Mouse (Mus musculus) liver, embryonic 12.5 days (tissue): Measurements from ENCODE around the gene Prox2. TPM values are rescaled to one million over a fixed set of nuclear protein-coding genes. Genes with fewer than 3 reads are reported as not detected.

Experiments
- ATAC-seq: fragments of 200-750 bp; cut with Nextera tagmentation; 2 replicates; pipeline ENCODE4 v1.8.0; 2017; ENCODE audit warnings: moderate number of reproducible peaks, mild to moderate bottlenecking, moderate library complexity
- H3K27ac ChIP-seq: fragments of 300-500 bp; sonication (generic); 2 replicates; pipeline ENCODE4 v1.5.1; 2016; ENCODE audit warnings: mild to moderate bottlenecking
- H3K27me3 ChIP-seq: fragments of 300-500 bp; sonication (generic); replicated peaks from 2 replicates; pipeline ENCODE4 v1.6.1; 2016; ENCODE audit warnings: mild to moderate bottlenecking, moderate library complexity
- H3K36me3 ChIP-seq: fragments of 300-500 bp; sonication (generic); 2 replicates; pipeline ENCODE4 v1.6.1; 2016; ENCODE audit warnings: mild to moderate bottlenecking, moderate library complexity
- H3K4me1 ChIP-seq: fragments of 300-500 bp; sonication (generic); 2 replicates; pipeline ENCODE4 v1.6.1; 2016
- H3K4me2 ChIP-seq: fragments of 300-500 bp; sonication (generic); 2 replicates; pipeline ENCODE4 v1.6.1; 2016; ENCODE audit warnings: mild to moderate bottlenecking, moderate library complexity
- H3K4me3 ChIP-seq: fragments of 300-500 bp; sonication (generic); 2 replicates; pipeline ENCODE4 v1.5.1; 2016; ENCODE audit warnings: mild to moderate bottlenecking, moderate library complexity
- H3K9ac ChIP-seq: fragments of 300-500 bp; sonication (generic); 2 replicates; pipeline ENCODE4 v1.6.1; 2016; ENCODE audit warnings: mild to moderate bottlenecking, moderate library complexity
- H3K9me3 ChIP-seq: fragments of 300-500 bp; sonication (generic); replicated peaks from 2 replicates; pipeline ENCODE4 v1.6.1; 2016; ENCODE audit warnings: mild to moderate bottlenecking, moderate library complexity
- whole genome bisulfite sequencing: fragments of 180-500 bp; shearing (Covaris S2); methylation state at CpG from one replicate; pipeline ENCODE4 v1.1.7; 2016; ENCODE audit not compliant: insufficient replicate concordance; 5-methylcytosine and 5-hydroxymethylcytosine counted together
- polyA plus RNA-seq: library from polyadenylated mRNA; unstranded; fragments of >200 nt; fragmentation: Nextera tagmentation; extraction: Ambion mirVana; gene quantifications from 2 replicates; pipeline ENCODE4 v1.2.1, GENCODE M21; 2016

The Prox2 gene
- polyA plus RNA-seq, 1 experiment from 2014 or later = 3.9 TPM

DNA sequence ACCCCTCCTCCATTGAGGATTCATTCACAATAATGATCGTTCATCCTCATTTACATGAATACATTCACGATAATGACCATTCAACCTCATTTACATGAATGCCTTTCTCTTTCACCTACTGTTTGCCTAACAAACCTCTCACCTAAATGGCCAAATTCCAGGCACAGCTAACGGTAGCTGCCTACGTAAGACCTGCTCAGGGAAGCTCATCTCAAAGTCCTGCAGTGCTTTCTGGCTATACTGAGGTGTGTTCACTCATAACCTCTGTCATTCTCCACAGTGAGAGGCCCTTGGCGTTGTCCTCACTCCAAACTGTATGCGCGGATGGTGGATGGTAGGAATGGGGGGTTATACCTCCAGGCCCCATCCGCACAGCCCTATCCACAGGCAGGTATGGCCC, 5.8 kb downstream of the Prox2 start:
- ATAC-seq = no peak
- Histone ChIP-seq H3K4me3 (no peak overlapping the region), H3K27me3 (no peaks in the 10 kb centered on the region), H3K4me2 (no peak overlapping the region), H3K4me1 (peaks cover 20% of the 10 kb centered on the region), H3K9ac (no peak overlapping the region), H3K27ac (no peak overlapping the region), H3K9me3 (no peaks in the 10 kb centered on the region), H3K36me3 (no peaks in the 10 kb centered on the region)
- 78% methylated on average over 8 of the region's 8 CpGs for WGBS

DNA sequence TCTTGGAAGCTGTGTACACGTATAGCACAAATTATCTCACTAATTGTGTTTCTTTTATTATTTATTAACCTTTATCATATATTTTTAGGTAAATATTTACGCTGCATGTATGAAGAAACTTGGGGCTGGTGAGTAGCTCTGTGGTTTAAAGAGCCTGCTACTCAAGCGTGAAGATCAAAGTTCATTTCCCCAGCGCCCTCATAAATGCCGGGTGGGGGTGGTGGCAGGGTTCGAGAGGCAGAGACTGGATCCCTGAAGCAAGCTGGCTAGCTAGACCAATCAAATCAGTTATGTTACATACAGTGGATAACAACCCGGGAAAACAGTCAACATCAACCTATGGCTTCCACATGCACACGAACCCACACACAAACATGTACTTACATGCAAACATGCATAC, 7.5 kb downstream of the Prox2 start:
- ATAC-seq = no peak
- no peak overlapping the region for H3K4me2 ChIP-seq
- H3K4me3 ChIP-seq = no peak overlapping the region
- H3K9me3 ChIP-seq = no peaks in the 10 kb centered on the region
- H3K4me1 ChIP-seq = peaks cover 8% of the 10 kb centered on the region
- H3K27ac ChIP-seq = no peak overlapping the region
- H3K9ac ChIP-seq = no peak overlapping the region
- H3K36me3 ChIP-seq = no peaks in the 10 kb centered on the region
- H3K27me3 ChIP-seq = no peaks in the 10 kb centered on the region
- WGBS = 74% methylated on average over 8 of the region's 8 CpGs

DNA sequence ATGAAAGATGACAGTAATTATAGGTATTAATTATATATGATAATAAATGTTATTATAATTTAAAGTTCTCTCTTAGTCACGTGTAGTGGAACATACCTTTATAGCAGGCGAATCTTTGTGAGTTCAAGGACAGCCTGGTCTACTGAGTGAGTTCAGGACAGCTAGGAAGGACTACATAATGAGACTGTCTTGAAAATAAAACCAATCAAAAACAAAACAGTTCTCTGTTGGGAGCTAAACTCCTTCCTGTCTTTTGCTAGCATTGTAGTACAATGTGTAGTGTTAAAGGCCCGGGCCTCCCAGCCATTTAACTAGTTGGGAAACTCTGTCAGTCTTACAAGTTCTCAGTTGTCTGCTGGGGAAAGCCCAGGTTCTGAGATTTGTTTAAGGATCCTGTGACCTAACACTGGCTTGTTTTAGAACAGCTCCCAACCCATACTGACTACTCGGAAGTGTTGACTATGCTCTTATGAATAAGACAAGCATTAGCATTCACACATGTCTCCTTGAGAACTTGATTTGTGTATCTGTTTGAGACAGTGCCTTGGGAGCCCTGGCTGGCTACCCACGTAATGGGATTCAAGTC, 8.9 kb downstream of the Prox2 start:
- Histone ChIP-seq H3K27me3 (no peaks in the 10 kb centered on the region), H3K4me3 (no peak overlapping the region), H3K9ac (no peak overlapping the region), H3K4me2 (no peak overlapping the region), H3K36me3 (no peaks in the 10 kb centered on the region), H3K4me1 (peaks cover 11% of the 10 kb centered on the region), H3K9me3 (no peaks in the 10 kb centered on the region), H3K27ac (no peak overlapping the region)
- no peak for ATAC-seq
- 77% methylated on average over 5 of the region's 5 CpGs for WGBS

DNA sequence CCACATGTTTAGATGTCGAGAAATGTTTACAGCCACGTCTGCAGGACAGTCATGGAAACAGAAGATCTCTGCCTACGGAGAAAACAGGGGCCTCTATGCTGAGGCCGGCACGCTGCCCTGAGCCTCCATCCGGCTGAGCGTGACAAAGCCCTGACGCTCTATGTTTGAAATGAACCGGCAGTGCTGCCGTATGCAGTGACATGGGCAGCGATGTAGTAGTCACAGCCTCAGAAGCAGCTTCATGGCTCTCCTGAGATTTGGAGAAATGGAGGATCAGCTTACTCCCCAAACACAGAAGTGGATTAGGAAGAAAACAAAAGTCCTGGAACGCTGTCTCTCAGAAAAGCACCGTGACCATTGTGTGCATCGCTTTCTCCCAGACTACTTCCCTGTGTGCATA, 9.6 kb downstream of the Prox2 start:
- Histone ChIP-seq H3K27me3 (no peaks in the 10 kb centered on the region), H3K4me1 (peaks cover 6% of the 10 kb centered on the region), H3K9me3 (no peaks in the 10 kb centered on the region), H3K9ac (no peak overlapping the region), H3K36me3 (no peaks in the 10 kb centered on the region), H3K27ac (no peak overlapping the region), H3K4me2 (no peak overlapping the region), H3K4me3 (no peak overlapping the region)
- WGBS = 79% methylated on average over 14 of the region's 14 CpGs
- ATAC-seq = no peak

DNA sequence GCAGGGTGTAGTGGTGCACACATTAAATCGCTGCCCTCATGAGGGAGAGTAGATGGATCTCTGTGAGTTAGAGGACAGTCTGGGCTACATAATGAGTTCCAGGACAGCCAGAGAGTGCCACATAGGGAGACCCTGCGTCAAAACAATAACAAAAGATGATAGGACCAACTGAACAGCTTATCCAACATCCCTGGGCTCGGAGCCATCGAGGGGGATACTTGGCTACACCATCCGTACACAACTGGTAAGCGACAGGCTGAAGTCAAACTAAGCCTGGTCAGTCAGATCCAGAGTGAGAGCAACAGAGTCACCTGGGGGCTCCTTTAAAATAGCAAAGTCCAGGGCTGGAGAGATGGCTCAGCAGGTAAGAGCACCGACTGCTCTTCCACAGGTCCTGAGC, 14.7 kb downstream of the Prox2 start:
- no peaks in the 10 kb centered on the region for H3K9me3 ChIP-seq
- H3K27ac ChIP-seq = no peak overlapping the region
- 78% methylated on average over 7 of the region's 7 CpGs for WGBS
- no peaks in the 10 kb centered on the region for H3K27me3 ChIP-seq
- H3K36me3 ChIP-seq = no peaks in the 10 kb centered on the region
- no peak overlapping the region for H3K9ac ChIP-seq
- peaks cover 25% of the 10 kb centered on the region for H3K4me1 ChIP-seq
- no peak for ATAC-seq
- H3K4me2 ChIP-seq = no peak overlapping the region
- no peak overlapping the region for H3K4me3 ChIP-seq

DNA sequence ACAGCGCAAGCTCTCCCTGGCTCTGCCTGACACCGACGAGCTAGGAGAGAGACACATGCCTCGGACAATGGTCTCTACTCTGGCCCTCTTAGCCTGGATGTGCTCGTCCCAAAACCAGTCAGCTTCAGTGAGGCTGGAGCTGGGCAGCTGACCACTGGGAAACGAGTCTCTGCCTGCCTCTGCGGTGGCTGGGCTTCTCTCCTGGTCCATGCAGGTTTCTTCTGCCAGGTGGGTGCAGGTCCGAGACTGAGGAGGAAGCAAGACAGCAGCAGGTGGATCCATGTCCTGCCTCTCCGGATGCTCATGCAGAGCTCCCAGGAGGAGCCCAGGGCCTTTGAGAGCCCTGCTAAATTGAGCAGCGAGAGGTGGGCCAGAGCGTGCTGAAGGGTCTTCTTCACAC, 15.4 kb downstream of the Prox2 start:
- no peak for ATAC-seq
- no peaks in the 10 kb centered on the region for H3K27me3 ChIP-seq
- no peak overlapping the region for H3K4me2 ChIP-seq
- no peaks in the 10 kb centered on the region for H3K9me3 ChIP-seq
- no peak overlapping the region for H3K4me3 ChIP-seq
- no peak overlapping the region for H3K27ac ChIP-seq
- H3K36me3 ChIP-seq = no peaks in the 10 kb centered on the region
- H3K9ac ChIP-seq = no peak overlapping the region
- 75% methylated on average over 11 of the region's 11 CpGs for WGBS
- peaks cover 32% of the 10 kb centered on the region for H3K4me1 ChIP-seq

DNA sequence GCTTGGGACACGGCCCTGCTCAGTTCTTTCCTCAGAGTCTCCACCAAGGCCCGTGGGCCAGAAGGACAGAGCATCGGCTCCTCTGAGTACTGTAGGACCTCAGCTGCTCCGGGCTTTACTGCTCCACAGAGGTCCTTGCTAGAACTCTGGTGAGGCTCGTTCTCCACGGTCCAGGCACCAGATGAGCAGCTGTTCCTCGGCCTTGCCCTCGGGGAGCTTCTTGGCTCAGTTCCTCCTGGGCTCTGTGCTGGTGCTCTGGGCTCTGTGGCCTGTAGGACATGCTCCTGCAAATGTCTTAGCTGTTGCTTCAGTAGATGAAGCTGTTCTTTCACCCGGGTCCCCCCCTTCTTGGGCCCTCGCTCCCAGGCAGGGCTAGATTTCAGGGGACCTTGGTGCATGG, 15.9 kb downstream of the Prox2 start:
- Histone ChIP-seq H3K9me3 (no peaks in the 10 kb centered on the region), H3K4me1 (peaks cover 32% of the 10 kb centered on the region), H3K4me2 (no peak overlapping the region), H3K9ac (no peak overlapping the region), H3K36me3 (no peaks in the 10 kb centered on the region), H3K27ac (no peak overlapping the region), H3K27me3 (no peaks in the 10 kb centered on the region), H3K4me3 (no peak overlapping the region)
- 77% methylated on average over 10 of the region's 10 CpGs for WGBS
- ATAC-seq = no peak

DNA sequence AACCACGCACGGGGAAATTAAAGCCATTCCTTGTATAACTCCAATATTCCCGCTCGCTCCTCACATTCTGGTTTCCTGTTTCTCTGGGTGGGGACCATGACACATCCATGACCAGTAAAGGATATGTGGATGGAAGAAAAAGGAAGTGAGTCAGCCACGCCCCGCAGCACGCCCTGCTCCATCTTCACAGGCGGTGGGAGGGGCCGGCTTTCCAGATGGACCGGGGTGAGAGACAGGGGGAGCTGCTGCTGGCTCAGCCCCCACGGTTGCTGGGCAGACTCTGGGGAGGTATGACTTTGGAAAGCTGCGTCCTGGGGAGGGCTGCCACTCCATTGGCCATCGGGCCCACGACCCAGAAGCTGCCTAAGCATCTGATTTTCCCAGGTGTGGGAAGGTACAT, 16.5 kb downstream of the Prox2 start:
- peaks cover 32% of the 10 kb centered on the region for H3K4me1 ChIP-seq
- ATAC-seq = 0 out of 2 replicates have a peak, but pooled peaks have one; percentile 30
- no peak overlapping the region for H3K9ac ChIP-seq
- H3K9me3 ChIP-seq = no peaks in the 10 kb centered on the region
- H3K4me3 ChIP-seq = no peak overlapping the region
- peaks cover 6% of the 10 kb centered on the region for H3K36me3 ChIP-seq
- no peak overlapping the region for H3K27ac ChIP-seq
- no peaks in the 10 kb centered on the region for H3K27me3 ChIP-seq
- 27% methylated on average over 14 of the region's 14 CpGs for WGBS
- no peak overlapping the region for H3K4me2 ChIP-seq

DNA sequence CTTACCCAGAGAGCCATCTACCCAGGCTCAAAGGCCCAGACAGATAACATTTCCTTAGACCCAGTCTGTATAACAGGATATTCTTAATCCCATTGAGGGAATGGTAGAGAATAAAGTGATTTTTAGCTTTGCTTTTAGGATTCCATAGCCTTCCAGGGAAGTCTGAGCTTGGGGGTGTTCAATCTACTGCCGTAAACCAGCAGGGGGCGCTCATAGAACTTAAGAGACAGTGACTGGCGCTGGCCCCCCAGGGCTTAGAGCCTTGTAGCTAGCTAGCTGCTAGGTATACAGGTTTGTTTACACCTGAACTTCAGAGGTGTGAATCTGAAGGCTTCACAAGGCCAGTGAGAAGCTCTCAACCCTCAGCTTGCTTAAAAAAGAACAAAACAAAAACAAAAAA, 18.3 kb downstream of the Prox2 start:
- Histone ChIP-seq H3K36me3 (peaks cover 23% of the 10 kb centered on the region), H3K27me3 (no peaks in the 10 kb centered on the region), H3K4me1 (peaks cover 29% of the 10 kb centered on the region), H3K4me3 (no peak overlapping the region), H3K4me2 (no peak overlapping the region), H3K9ac (no peak overlapping the region), H3K27ac (no peak overlapping the region), H3K9me3 (no peaks in the 10 kb centered on the region)
- 1% methylated on average over 3 of the region's 3 CpGs for WGBS
- no peak for ATAC-seq

DNA sequence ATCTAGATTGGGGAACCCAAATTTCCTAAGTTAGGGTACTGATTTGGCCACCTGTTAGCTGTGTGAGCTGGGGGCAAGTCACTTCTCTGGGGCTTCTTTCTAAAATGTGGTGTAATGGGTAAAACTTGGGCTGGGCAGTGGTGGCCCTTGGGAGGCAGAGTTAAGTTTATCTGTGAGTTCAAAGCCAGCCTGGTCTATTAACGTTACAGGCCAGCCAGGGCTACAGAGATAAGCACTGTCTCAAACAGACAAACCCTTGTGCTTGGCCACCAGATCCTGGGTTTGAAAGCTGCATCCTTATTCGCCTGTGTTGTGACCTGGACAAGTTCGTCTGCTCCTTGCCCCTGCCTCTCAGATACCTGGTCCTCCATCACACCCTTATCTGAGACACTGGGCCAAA, 19.4 kb downstream of the Prox2 start:
- ATAC-seq = peak; percentile 67
- H3K4me1 ChIP-seq = peaks cover 26% of the 10 kb centered on the region
- H3K4me2 ChIP-seq = no peak overlapping the region
- H3K27ac ChIP-seq = peak overlapping the region; percentile 24
- peaks cover 32% of the 10 kb centered on the region for H3K36me3 ChIP-seq
- H3K9ac ChIP-seq = no peak overlapping the region
- WGBS = 19% methylated on average over 3 of the region's 3 CpGs
- no peaks in the 10 kb centered on the region for H3K9me3 ChIP-seq
- no peak overlapping the region for H3K4me3 ChIP-seq
- H3K27me3 ChIP-seq = no peaks in the 10 kb centered on the region

DNA sequence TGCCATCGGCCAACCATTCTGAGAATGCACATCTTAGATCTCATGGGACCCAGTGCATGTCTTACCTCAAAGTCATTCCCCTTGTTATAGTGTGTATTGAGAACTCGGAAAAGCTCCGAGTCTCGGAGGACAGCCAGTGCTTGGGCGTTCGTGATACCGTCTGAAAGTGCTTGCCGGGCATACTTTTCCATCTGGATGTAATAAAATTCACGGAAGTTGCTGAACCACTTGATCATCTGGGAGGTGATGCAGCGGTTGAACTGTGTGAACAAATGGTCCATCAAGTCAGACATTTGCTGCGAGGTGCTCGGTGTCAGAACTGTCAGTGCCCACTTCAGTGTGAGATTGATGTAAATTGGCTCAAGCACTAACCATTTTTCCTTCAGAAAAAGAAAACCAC, 22.7 kb downstream of the Prox2 start:
- 90% methylated on average over 12 of the region's 12 CpGs for WGBS
- Histone ChIP-seq H3K4me3 (no peak overlapping the region), H3K9ac (no peak overlapping the region), H3K4me2 (no peak overlapping the region), H3K9me3 (no peaks in the 10 kb centered on the region), H3K27ac (no peak overlapping the region), H3K4me1 (peaks cover 19% of the 10 kb centered on the region), H3K36me3 (peaks cover 32% of the 10 kb centered on the region), H3K27me3 (no peaks in the 10 kb centered on the region)
- no peak for ATAC-seq

DNA sequence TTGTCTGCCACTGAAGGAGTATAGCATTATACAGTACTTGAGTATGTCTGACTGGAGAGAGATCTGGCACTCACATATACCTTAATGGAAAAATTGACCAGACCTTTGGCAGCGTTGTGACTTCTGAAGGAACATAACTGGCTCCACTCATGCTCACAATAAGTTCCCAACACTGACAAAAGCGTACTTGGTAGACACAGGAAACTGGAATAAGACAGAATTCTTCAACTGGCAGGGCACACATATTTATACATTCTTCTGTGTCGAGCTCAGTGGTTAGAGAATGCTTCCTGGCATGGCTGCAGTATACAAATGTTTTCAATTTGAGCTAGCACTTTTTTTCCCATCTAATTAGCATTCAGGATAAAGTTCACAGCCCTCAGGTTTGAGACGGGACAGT, 25.6 kb downstream of the Prox2 start:
- no peak overlapping the region for H3K4me2 ChIP-seq
- H3K27ac ChIP-seq = no peak overlapping the region
- H3K27me3 ChIP-seq = no peaks in the 10 kb centered on the region
- H3K9me3 ChIP-seq = no peaks in the 10 kb centered on the region
- peaks cover 32% of the 10 kb centered on the region for H3K36me3 ChIP-seq
- ATAC-seq = no peak
- no peak overlapping the region for H3K4me3 ChIP-seq
- WGBS = 75% methylated on average over 4 of the region's 4 CpGs
- H3K4me1 ChIP-seq = no peaks in the 10 kb centered on the region
- H3K9ac ChIP-seq = no peak overlapping the region

DNA sequence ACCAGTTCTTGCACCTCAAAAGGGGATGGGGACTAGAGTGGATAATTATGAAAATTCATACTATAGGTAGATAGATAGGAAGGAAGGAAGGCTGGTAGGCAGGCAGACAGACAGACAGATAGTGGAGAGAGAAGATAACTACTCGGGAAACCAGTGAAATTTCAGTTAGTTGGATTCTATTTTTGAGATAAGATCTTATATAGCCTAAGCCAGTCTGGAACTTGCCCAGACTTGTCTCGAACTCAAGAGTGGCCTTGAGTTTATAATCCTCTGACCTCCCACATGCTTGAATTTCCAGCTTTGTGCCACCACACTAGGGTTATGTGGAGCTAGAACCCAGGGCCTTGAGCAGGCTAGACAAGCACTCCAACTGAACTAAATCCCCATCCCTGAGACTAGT, 26.3 kb downstream of the Prox2 start:
- WGBS = 23% methylated on average over 2 of the region's 2 CpGs
- H3K9ac ChIP-seq = no peak overlapping the region
- H3K27ac ChIP-seq = no peak overlapping the region
- no peaks in the 10 kb centered on the region for H3K4me1 ChIP-seq
- peaks cover 29% of the 10 kb centered on the region for H3K36me3 ChIP-seq
- H3K4me3 ChIP-seq = no peak overlapping the region
- H3K9me3 ChIP-seq = no peaks in the 10 kb centered on the region
- no peak for ATAC-seq
- no peaks in the 10 kb centered on the region for H3K27me3 ChIP-seq
- no peak overlapping the region for H3K4me2 ChIP-seq
